Mouse (Mus musculus) cortical plate, adult 2 months (tissue): ENCODE results near the gene Tex38.

Source experiments
- CTCF ChIP-seq: fragments of 200-500 bp; IDR thresholded peaks from 2 replicates; pipeline ENCODE4 v1.5.1; 2011; ENCODE audit warnings: mild to moderate bottlenecking, control low read depth, low read length; ENCODE audit not compliant: insufficient read depth; ENCODE audit errors: extremely low read depth
- POLR2A ChIP-seq: fragments of 200-500 bp; IDR thresholded peaks from 2 replicates; pipeline ENCODE4 v1.6.1; 2011; ENCODE audit warnings: mild to moderate bottlenecking, low read length, control low read depth; ENCODE audit not compliant: insufficient read depth; ENCODE audit errors: extremely low read depth

- TF ChIP-seq CTCF (no peak), POLR2A (no peak)
Observed at GRCm38 (mm10) chr4:115732223-115732818, 48.5 kb downstream of the Tex38 start.
